Mouse (Mus musculus): ENCODE data around the gene Ctnnd2.
"Not testable (repeated sequence)": the region's sequence is repeated elsewhere in the genome, so short reads cannot be mapped to it uniquely, and the experiment has no call there.

Gene Ctnnd2

GRCm38 (mm10) chr15:30172391-30173281 lies at the start of gene Ctnnd2:
TSS of gene Ctnnd2 (plus strand) at chr15:30172593.
- peak; percentile 43 for DNase-seq

GRCm38 (mm10) chr15:30130705-30131104 lies 41.7 kb upstream of the Ctnnd2 start:
- no peak for DNase-seq

GRCm38 (mm10) chr15:30139626-30140025 lies 32.8 kb upstream of the Ctnnd2 start:
- not testable (repeated sequence) for DNase-seq

- no peak for DNase-seq
Observed at GRCm38 (mm10) chr15:30145413-30145812, 27.0 kb upstream of the Ctnnd2 start.

- DNase-seq, result no peak
Observed at GRCm38 (mm10) chr15:30152176-30152575, 20.2 kb upstream of the Ctnnd2 start.

GRCm38 (mm10) chr15:30157975-30158374 lies 14.4 kb upstream of the Ctnnd2 start:
- no peak for DNase-seq

GRCm38 (mm10) chr15:30170031-30170430 lies 2.4 kb upstream of the Ctnnd2 start:
- DNase-seq, result no peak

- no peak for DNase-seq
Observed at GRCm38 (mm10) chr15:30171493-30172195, 749 bp upstream of the Ctnnd2 start.

- no peak for DNase-seq
Observed at GRCm38 (mm10) chr15:30173370-30173941, 1.1 kb downstream of the Ctnnd2 start.

- DNase-seq, result no peak
Observed at GRCm38 (mm10) chr15:30174321-30174720, 1.9 kb downstream of the Ctnnd2 start.

- DNase-seq, result no peak
Observed at GRCm38 (mm10) chr15:30184020-30184419, 11.6 kb downstream of the Ctnnd2 start.

- DNase-seq, result no peak
Observed at GRCm38 (mm10) chr15:30190872-30191271, 18.5 kb downstream of the Ctnnd2 start.

GRCm38 (mm10) chr15:30191931-30192668 lies 19.7 kb downstream of the Ctnnd2 start:
- DNase-seq, result no peak

- DNase-seq, result no peak
Observed at GRCm38 (mm10) chr15:30198429-30198828, 26.0 kb downstream of the Ctnnd2 start.

GRCm38 (mm10) chr15:30199785-30200184 lies 27.4 kb downstream of the Ctnnd2 start:
- no peak for DNase-seq

GRCm38 (mm10) chr15:30201211-30201610 lies 28.8 kb downstream of the Ctnnd2 start:
- DNase-seq, result no peak

- DNase-seq, result no peak
Observed at GRCm38 (mm10) chr15:30201617-30202016, 29.2 kb downstream of the Ctnnd2 start.

- DNase-seq, result no peak
Observed at GRCm38 (mm10) chr15:30212746-30213145, 40.4 kb downstream of the Ctnnd2 start.

GRCm38 (mm10) chr15:30215871-30216270 lies 43.5 kb downstream of the Ctnnd2 start:
- DNase-seq, result no peak

GRCm38 (mm10) chr15:30229112-30229511 lies 56.7 kb downstream of the Ctnnd2 start:
- no peak for DNase-seq

- DNase-seq, result no peak
Observed at GRCm38 (mm10) chr15:30235210-30236034, 63.0 kb downstream of the Ctnnd2 start.

GRCm38 (mm10) chr15:30240881-30241280 lies 68.5 kb downstream of the Ctnnd2 start:
- no peak for DNase-seq
